Mouse (Mus musculus): ENCODE data around the gene Nhsl1. TPM values are rescaled to one million over a fixed set of nuclear protein-coding genes. Genes with fewer than 3 reads are reported as not detected.
A peak's percentile ranks its signal among the peaks of the same experiment; 100 is the strongest.

Gene Nhsl1
- polyA plus RNA-seq, 1 experiment from 2014 or later = 16.9 TPM

GRCm38 (mm10) chr10:18430973-18431372 lies 112.2 kb downstream of the Nhsl1 start:
- H3K9ac ChIP-seq (replicated peaks; ENCODE audit: low read length) = peak overlapping the region; percentile 61
- peak overlapping the region; percentile 61 for H3K4me2 ChIP-seq (ENCODE audit: low read length)
- 2% methylated on average over 18 of the region's 18 CpGs for WGBS
- ATAC-seq (ENCODE audit: low FRiP score, low TSS enrichment) (peak; percentile 55), DNase-seq (peak; percentile 73)
- H3K27me3 ChIP-seq (ENCODE audit: control insufficient read depth, insufficient read depth, low read length) = no peaks in the 10 kb centered on the region
- H3K4me3 ChIP-seq (replicated peaks; ENCODE audit: low read depth, low read length) = peak overlapping the region; percentile 31
- peaks cover 2% of the 10 kb centered on the region; the same call in 1 of the 2 replicates for H3K9me3 ChIP-seq (ENCODE audit: control insufficient read depth, low read length)
- H3K4me1 ChIP-seq (ENCODE audit: control insufficient read depth, insufficient read depth, low read length) = peaks cover 8% of the 10 kb centered on the region
- H3K36me3 ChIP-seq (ENCODE audit: control insufficient read depth, insufficient read depth, low read length) = peaks cover 8% of the 10 kb centered on the region; the same call in 1 of the 2 replicates
- peak overlapping the region; percentile 64 for H3K27ac ChIP-seq (replicated peaks; ENCODE audit: low read depth, low read length)

DNA sequence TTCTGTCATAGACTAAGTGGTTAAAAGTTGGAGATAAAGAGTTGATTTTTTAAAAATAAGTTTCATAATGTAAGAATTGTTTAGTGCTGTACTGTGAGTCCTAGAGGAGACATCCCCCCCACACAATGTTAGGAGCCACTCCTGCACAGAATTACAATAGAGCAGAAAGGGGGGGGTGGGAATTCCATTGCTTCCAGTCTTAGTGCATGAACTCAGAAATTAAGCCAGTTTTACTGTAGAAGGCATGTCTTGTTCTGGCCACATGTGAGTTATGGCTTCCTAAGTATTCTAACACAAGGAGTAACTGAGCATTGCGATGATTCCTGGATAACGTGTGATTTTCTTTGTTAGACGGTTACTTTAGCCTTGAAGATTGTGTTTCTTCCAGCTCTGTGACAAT lies 112.8 kb downstream of the Nhsl1 start:
- peaks cover 8% of the 10 kb centered on the region for H3K4me1 ChIP-seq (ENCODE audit: control insufficient read depth, insufficient read depth, low read length)
- no peak overlapping the region for H3K27ac ChIP-seq (replicated peaks; ENCODE audit: low read depth, low read length)
- no peak overlapping the region for H3K4me3 ChIP-seq (replicated peaks; ENCODE audit: low read depth, low read length)
- H3K4me2 ChIP-seq (ENCODE audit: low read length) = no peak overlapping the region
- no peak overlapping the region for H3K9ac ChIP-seq (replicated peaks; ENCODE audit: low read length)
- 86% methylated on average over 3 of the region's 3 CpGs for WGBS
- no peaks in the 10 kb centered on the region for H3K27me3 ChIP-seq (ENCODE audit: control insufficient read depth, insufficient read depth, low read length)
- peaks cover 8% of the 10 kb centered on the region; the same call in 1 of the 2 replicates for H3K36me3 ChIP-seq (ENCODE audit: control insufficient read depth, insufficient read depth, low read length)
- ATAC-seq (ENCODE audit: low FRiP score, low TSS enrichment) (no peak), DNase-seq (no peak)
- peaks cover 2% of the 10 kb centered on the region; the same call in 1 of the 2 replicates for H3K9me3 ChIP-seq (ENCODE audit: control insufficient read depth, low read length)

- Histone ChIP-seq H3K36me3 (ENCODE audit: control insufficient read depth, insufficient read depth, low read length) (no peaks in the 10 kb centered on the region), H3K27ac (replicated peaks; ENCODE audit: low read depth, low read length) (no peak overlapping the region), H3K4me1 (ENCODE audit: control insufficient read depth, insufficient read depth, low read length) (peaks cover 8% of the 10 kb centered on the region), H3K9me3 (ENCODE audit: control insufficient read depth, low read length) (no peaks in the 10 kb centered on the region), H3K27me3 (ENCODE audit: control insufficient read depth, insufficient read depth, low read length) (no peaks in the 10 kb centered on the region), H3K9ac (replicated peaks; ENCODE audit: low read length) (no peak overlapping the region), H3K4me3 (replicated peaks; ENCODE audit: low read depth, low read length) (no peak overlapping the region), H3K4me2 (ENCODE audit: low read length) (no peak overlapping the region)
- WGBS = 90% methylated on average over 6 of the region's 6 CpGs
- ATAC-seq (ENCODE audit: low FRiP score, low TSS enrichment) (no peak), DNase-seq (no peak)
Observed at GRCm38 (mm10) chr10:18435454-18435853, 116.7 kb downstream of the Nhsl1 start.

GRCm38 (mm10) chr10:18435938-18436337 lies 117.2 kb downstream of the Nhsl1 start:
- DNase-seq = no peak
- no peak overlapping the region for H3K4me3 ChIP-seq (replicated peaks; ENCODE audit: low read depth, low read length)
- no peaks in the 10 kb centered on the region for H3K27me3 ChIP-seq (ENCODE audit: control insufficient read depth, insufficient read depth, low read length)
- 56% methylated on average over 7 of the region's 7 CpGs for WGBS
- no peaks in the 10 kb centered on the region for H3K36me3 ChIP-seq (ENCODE audit: control insufficient read depth, insufficient read depth, low read length)
- no peaks in the 10 kb centered on the region for H3K9me3 ChIP-seq (ENCODE audit: control insufficient read depth, low read length)
- no peak for ATAC-seq (ENCODE audit: low FRiP score, low TSS enrichment)
- no peak overlapping the region for H3K27ac ChIP-seq (replicated peaks; ENCODE audit: low read depth, low read length)
- H3K9ac ChIP-seq (replicated peaks; ENCODE audit: low read length) = no peak overlapping the region
- peaks cover 3% of the 10 kb centered on the region for H3K4me1 ChIP-seq (ENCODE audit: control insufficient read depth, insufficient read depth, low read length)
- no peak overlapping the region for H3K4me2 ChIP-seq (ENCODE audit: low read length)

DNA sequence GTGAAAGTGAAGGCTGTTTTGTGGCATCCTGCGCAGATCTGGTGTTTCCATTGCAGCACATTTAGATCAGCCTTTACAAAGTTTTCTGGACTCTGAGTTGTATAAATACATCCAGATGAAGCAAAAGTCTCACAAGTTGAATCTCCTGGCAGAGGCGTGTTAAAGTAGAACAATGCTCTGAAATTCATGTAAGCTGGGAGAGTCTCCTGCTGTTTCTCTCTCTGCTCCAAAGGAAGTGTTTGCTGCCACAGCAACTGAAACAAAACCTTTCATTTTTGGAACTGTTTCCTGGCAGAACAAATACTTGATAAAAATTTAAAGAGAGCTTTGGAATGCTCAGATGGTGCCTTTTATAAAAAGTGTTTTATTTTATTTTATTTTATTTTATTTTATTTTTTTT lies 118.8 kb downstream of the Nhsl1 start:
- WGBS = 48% methylated on average over 2 of the region's 2 CpGs
- ATAC-seq (ENCODE audit: low FRiP score, low TSS enrichment) = no peak
- no peak overlapping the region for H3K4me3 ChIP-seq (replicated peaks; ENCODE audit: low read depth, low read length)
- H3K9ac ChIP-seq (replicated peaks; ENCODE audit: low read length) = no peak overlapping the region
- no peaks in the 10 kb centered on the region for H3K4me1 ChIP-seq (ENCODE audit: control insufficient read depth, insufficient read depth, low read length)
- no peak for DNase-seq
- no peak overlapping the region for H3K4me2 ChIP-seq (ENCODE audit: low read length)
- H3K27ac ChIP-seq (replicated peaks; ENCODE audit: low read depth, low read length) = no peak overlapping the region
- H3K9me3 ChIP-seq (ENCODE audit: control insufficient read depth, low read length) = no peaks in the 10 kb centered on the region
- no peaks in the 10 kb centered on the region for H3K27me3 ChIP-seq (ENCODE audit: control insufficient read depth, insufficient read depth, low read length)
- H3K36me3 ChIP-seq (ENCODE audit: control insufficient read depth, insufficient read depth, low read length) = no peaks in the 10 kb centered on the region

DNA sequence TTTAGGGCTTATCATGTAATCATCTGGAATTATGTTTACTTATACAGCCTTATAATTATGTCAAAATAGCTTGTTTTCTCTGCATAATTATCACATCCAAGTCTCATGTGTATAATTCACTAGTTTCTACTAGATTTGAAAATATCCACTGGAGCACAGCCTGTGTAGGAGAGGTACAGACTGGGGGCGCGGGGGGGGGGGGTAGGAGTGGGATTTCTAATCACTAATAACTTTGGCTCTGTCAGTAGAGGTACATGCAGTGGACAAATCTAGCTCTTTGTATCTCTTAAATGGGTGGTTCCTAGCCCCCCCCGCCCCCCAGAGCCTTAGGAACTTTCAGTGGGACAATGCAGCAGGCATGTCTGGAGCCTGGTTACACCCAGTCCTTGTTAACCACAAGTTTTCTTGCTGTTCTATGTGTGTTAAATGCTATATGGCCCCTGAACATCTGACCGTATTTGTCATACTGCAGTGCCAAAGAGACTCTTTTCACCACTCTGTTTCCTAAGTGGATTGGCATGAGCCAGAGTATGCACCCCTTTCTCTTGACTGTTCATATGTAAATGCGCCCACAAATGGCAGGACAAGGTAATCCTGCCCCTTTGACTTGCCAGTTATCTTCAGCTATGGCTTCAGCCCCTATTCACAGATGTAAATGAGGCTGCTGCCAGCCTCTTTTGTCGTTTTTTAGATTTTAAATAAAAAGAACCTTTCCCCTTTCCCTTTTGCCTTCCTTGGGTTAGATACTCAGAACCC lies 127.0 kb downstream of the Nhsl1 start:
- DNase-seq = peak; percentile 61
- peak; percentile 76; the same call in 1 of the 2 replicates for ATAC-seq (ENCODE audit: low FRiP score, low TSS enrichment)
- 0 out of 2 replicates have a peak overlapping the region, but pooled peaks have one; percentile 42 for H3K27ac ChIP-seq (replicated peaks; ENCODE audit: low read depth, low read length)
- no peaks in the 10 kb centered on the region for H3K27me3 ChIP-seq (ENCODE audit: control insufficient read depth, insufficient read depth, low read length)
- H3K4me1 ChIP-seq (ENCODE audit: control insufficient read depth, insufficient read depth, low read length) = peaks cover 16% of the 10 kb centered on the region; the same call in 1 of the 2 replicates
- H3K4me2 ChIP-seq (ENCODE audit: low read length) = peak overlapping the region; percentile 22; the same call in 1 of the 2 replicates
- no peak overlapping the region for H3K4me3 ChIP-seq (replicated peaks; ENCODE audit: low read depth, low read length)
- H3K36me3 ChIP-seq (ENCODE audit: control insufficient read depth, insufficient read depth, low read length) = no peaks in the 10 kb centered on the region
- WGBS = 9% methylated on average over 6 of the region's 6 CpGs
- H3K9me3 ChIP-seq (ENCODE audit: control insufficient read depth, low read length) = no peaks in the 10 kb centered on the region
- H3K9ac ChIP-seq (replicated peaks; ENCODE audit: low read length) = no peak overlapping the region

GRCm38 (mm10) chr10:18446359-18446820 lies 127.6 kb downstream of the Nhsl1 start:
- H3K4me2 ChIP-seq (ENCODE audit: low read length) = peak overlapping the region; percentile 22; the same call in 1 of the 2 replicates
- peak; percentile 32 for DNase-seq
- WGBS = 2% methylated on average over 5 of the region's 7 CpGs

GRCm38 (mm10) chr10:18447299-18447698 lies 128.5 kb downstream of the Nhsl1 start:
- H3K4me2 ChIP-seq (ENCODE audit: low read length) = no peak overlapping the region

More at GRCm38 (mm10) chr10:18446359-18446820, 127.6 kb downstream of the Nhsl1 start:
- H3K27me3 ChIP-seq (ENCODE audit: control insufficient read depth, insufficient read depth, low read length) = no peaks in the 10 kb centered on the region
- peak; percentile 73 for ATAC-seq (ENCODE audit: low FRiP score, low TSS enrichment)
- H3K27ac ChIP-seq (replicated peaks; ENCODE audit: low read depth, low read length) = 0 out of 2 replicates have a peak overlapping the region, but pooled peaks have one; percentile 42
- H3K9ac ChIP-seq (replicated peaks; ENCODE audit: low read length) = no peak overlapping the region
- no peaks in the 10 kb centered on the region for H3K36me3 ChIP-seq (ENCODE audit: control insufficient read depth, insufficient read depth, low read length)
- peaks cover 16% of the 10 kb centered on the region; the same call in 1 of the 2 replicates for H3K4me1 ChIP-seq (ENCODE audit: control insufficient read depth, insufficient read depth, low read length)
- H3K9me3 ChIP-seq (ENCODE audit: control insufficient read depth, low read length) = no peaks in the 10 kb centered on the region
- no peak overlapping the region for H3K4me3 ChIP-seq (replicated peaks; ENCODE audit: low read depth, low read length)

More at GRCm38 (mm10) chr10:18447299-18447698, 128.5 kb downstream of the Nhsl1 start:
- Histone ChIP-seq H3K27ac (replicated peaks; ENCODE audit: low read depth, low read length) (no peak overlapping the region), H3K4me1 (ENCODE audit: control insufficient read depth, insufficient read depth, low read length) (peaks cover 16% of the 10 kb centered on the region; the same call in 1 of the 2 replicates), H3K4me3 (replicated peaks; ENCODE audit: low read depth, low read length) (no peak overlapping the region), H3K36me3 (ENCODE audit: control insufficient read depth, insufficient read depth, low read length) (no peaks in the 10 kb centered on the region), H3K27me3 (ENCODE audit: control insufficient read depth, insufficient read depth, low read length) (no peaks in the 10 kb centered on the region), H3K9me3 (ENCODE audit: control insufficient read depth, low read length) (no peaks in the 10 kb centered on the region), H3K9ac (replicated peaks; ENCODE audit: low read length) (no peak overlapping the region)
- no peak for ATAC-seq (ENCODE audit: low FRiP score, low TSS enrichment)
- WGBS = 64% methylated on average over 4 of the region's 4 CpGs
- no peak for DNase-seq

Measured in midbrain, embryonic 14.5 days (tissue).